Mouse (Mus musculus) neural tube, embryonic 14.5 days (tissue): ENCODE data around the gene Cox6a2. TPM values are rescaled to one million over a fixed set of nuclear protein-coding genes. Genes with fewer than 3 reads are reported as not detected.

Experiments
- ATAC-seq: fragments of 200-750 bp; cut with Nextera tagmentation; 2 replicates; pipeline ENCODE4 v1.8.0; 2017; ENCODE audit warnings: low read depth, mild to moderate bottlenecking, moderate TSS enrichment, moderate library complexity
- H3K27ac ChIP-seq: fragments of 300-500 bp; sonication (generic); 2 replicates; pipeline ENCODE4 v1.5.1; 2014; ENCODE audit warnings: low read depth, mild to moderate bottlenecking, control low read depth, low read length, moderate library complexity, mixed read lengths
- H3K27me3 ChIP-seq: fragments of 300-500 bp; sonication (generic); 2 replicates; pipeline ENCODE4 v1.6.1; 2014; ENCODE audit warnings: low read length; ENCODE audit not compliant: control insufficient read depth, insufficient read depth
- H3K36me3 ChIP-seq: fragments of 300-500 bp; sonication (generic); 2 replicates; pipeline ENCODE4 v1.6.1; 2014; ENCODE audit warnings: low read length, mixed read lengths; ENCODE audit not compliant: control insufficient read depth, insufficient read depth
- H3K4me1 ChIP-seq: fragments of 300-500 bp; sonication (generic); 2 replicates; pipeline ENCODE4 v1.6.1; 2014; ENCODE audit warnings: low read length; ENCODE audit not compliant: control insufficient read depth, insufficient read depth
- H3K4me2 ChIP-seq: fragments of 300-500 bp; sonication (generic); 2 replicates; pipeline ENCODE4 v1.6.1; 2014; ENCODE audit warnings: mild to moderate bottlenecking, low read depth, low read length, control low read depth
- H3K4me3 ChIP-seq: fragments of 300-500 bp; sonication (generic); 2 replicates; pipeline ENCODE4 v1.5.1; 2014; ENCODE audit warnings: low read depth, low read length, control low read depth, mixed read lengths
- H3K9ac ChIP-seq: fragments of 300-500 bp; sonication (generic); replicated peaks from 2 replicates; pipeline ENCODE4 v1.6.1; 2014; ENCODE audit warnings: low read depth, mild to moderate bottlenecking, control low read depth, low read length, mixed read lengths
- H3K9me3 ChIP-seq: fragments of 300-500 bp; sonication (generic); 2 replicates; pipeline ENCODE4 v1.6.1; 2016; ENCODE audit warnings: low read length; ENCODE audit not compliant: control insufficient read depth
- WGBS: fragments of 180-500 bp; shearing (Covaris S2); extraction: QIAGEN DNeasy Blood & Tissue Kit; methylation state at CpG from one replicate; pipeline ENCODE4 v1.1.7; 2014; 5-methylcytosine and 5-hydroxymethylcytosine counted together
- polyA plus RNA-seq: library from polyadenylated mRNA; unstranded; fragments of >200 nt; fragmentation: Nextera tagmentation; extraction: Ambion mirVana; gene quantifications from 2 replicates; pipeline ENCODE4 v1.2.1, GENCODE M21; 2014

Gene Cox6a2
- polyA plus RNA-seq, 1 experiment from 2014 or later, result 0.86 TPM

- peak overlapping the region; percentile 95 for H3K27ac ChIP-seq
- no peaks in the 10 kb centered on the region for H3K27me3 ChIP-seq
- H3K9ac ChIP-seq, result peak overlapping the region; percentile 39
- peak overlapping the region; percentile 87 for H3K4me2 ChIP-seq
- peaks cover 9% of the 10 kb centered on the region; the same call in 1 of the 2 replicates for H3K4me1 ChIP-seq
- under 1% methylated on average over 25 of the region's 25 CpGs for WGBS
- no peaks in the 10 kb centered on the region for H3K9me3 ChIP-seq
- peaks cover 10% of the 10 kb centered on the region; the same call in 1 of the 2 replicates for H3K36me3 ChIP-seq
- no peak for ATAC-seq
- peak overlapping the region; percentile 63 for H3K4me3 ChIP-seq
Measured at GRCm38 (mm10) chr7:128237593-128237926, 31.4 kb upstream of the Cox6a2 start.

- WGBS, result 27% methylated on average over 37 of the region's 37 CpGs
- ATAC-seq, result peak; percentile 29
- H3K36me3 ChIP-seq, result peaks cover 5% of the 10 kb centered on the region; the same call in 1 of the 2 replicates
- no peaks in the 10 kb centered on the region for H3K27me3 ChIP-seq
- H3K9me3 ChIP-seq, result no peaks in the 10 kb centered on the region
- peak within 1 kb of the TSS; percentile 55 for H3K9ac ChIP-seq
- H3K4me1 ChIP-seq, result peaks cover 9% of the 10 kb centered on the region; the same call in 1 of the 2 replicates
- H3K27ac ChIP-seq, result peak within 1 kb of the TSS; percentile 95
- peak within 1 kb of the TSS; percentile 87 for H3K4me2 ChIP-seq
- peak within 1 kb of the TSS; percentile 63 for H3K4me3 ChIP-seq
Measured at GRCm38 (mm10) chr7:128236856-128237592, 30.8 kb upstream of the Cox6a2 start, which contains the start of gene Armc5. TSS of gene Armc5 (plus strand) at chr7:128237342.

- H3K9ac ChIP-seq, result peak overlapping the region; percentile 39; the same call in 1 of the 2 replicates
- peaks cover 9% of the 10 kb centered on the region; the same call in 1 of the 2 replicates for H3K4me1 ChIP-seq
- no peak overlapping the region; the same call in 1 of the 2 replicates for H3K4me2 ChIP-seq
- H3K27ac ChIP-seq, result peak overlapping the region; percentile 95; the same call in 1 of the 2 replicates
- no peaks in the 10 kb centered on the region for H3K9me3 ChIP-seq
- H3K36me3 ChIP-seq, result peaks cover 4% of the 10 kb centered on the region; the same call in 1 of the 2 replicates
- H3K27me3 ChIP-seq, result no peaks in the 10 kb centered on the region
- WGBS, result 96% methylated on average over 13 of the region's 13 CpGs
- H3K4me3 ChIP-seq, result peak overlapping the region; percentile 63; the same call in 1 of the 2 replicates
- ATAC-seq, result no peak
Measured at GRCm38 (mm10) chr7:128236426-128236825, 30.2 kb upstream of the Cox6a2 start.

- 96% methylated on average over 1 of the region's 1 CpGs for WGBS
- Histone ChIP-seq H3K9ac (no peak overlapping the region), H3K4me2 (no peak overlapping the region)
Measured at GRCm38 (mm10) chr7:128235481-128235880, 29.3 kb upstream of the Cox6a2 start.

GRCm38 (mm10) chr7:128234796-128235195 lies 28.6 kb upstream of the Cox6a2 start:
- Histone ChIP-seq H3K4me1 (peaks cover 9% of the 10 kb centered on the region; the same call in 1 of the 2 replicates), H3K36me3 (no peaks in the 10 kb centered on the region), H3K9me3 (no peaks in the 10 kb centered on the region), H3K27ac (no peak overlapping the region), H3K9ac (no peak overlapping the region), H3K4me3 (no peak overlapping the region), H3K4me2 (no peak overlapping the region), H3K27me3 (no peaks in the 10 kb centered on the region)
- 83% methylated on average over 2 of the region's 2 CpGs for WGBS
- no peak for ATAC-seq

More at GRCm38 (mm10) chr7:128235481-128235880, 29.3 kb upstream of the Cox6a2 start:
- no peak for ATAC-seq
- H3K9me3 ChIP-seq, result no peaks in the 10 kb centered on the region
- no peaks in the 10 kb centered on the region for H3K27me3 ChIP-seq
- no peak overlapping the region for H3K27ac ChIP-seq
- H3K4me3 ChIP-seq, result no peak overlapping the region
- H3K36me3 ChIP-seq, result peaks cover 4% of the 10 kb centered on the region; the same call in 1 of the 2 replicates
- peaks cover 9% of the 10 kb centered on the region; the same call in 1 of the 2 replicates for H3K4me1 ChIP-seq

GRCm38 (mm10) chr7:128231741-128232140 lies 25.6 kb upstream of the Cox6a2 start:
- H3K27ac ChIP-seq, result no peak overlapping the region
- ATAC-seq, result no peak
- no peaks in the 10 kb centered on the region for H3K27me3 ChIP-seq
- WGBS, result 50% methylated on average over 8 of the region's 8 CpGs
- no peak overlapping the region for H3K4me3 ChIP-seq
- no peaks in the 10 kb centered on the region for H3K9me3 ChIP-seq
- H3K36me3 ChIP-seq, result no peaks in the 10 kb centered on the region
- H3K9ac ChIP-seq, result no peak overlapping the region
- no peak overlapping the region for H3K4me2 ChIP-seq
- peaks cover 2% of the 10 kb centered on the region; the same call in 1 of the 2 replicates for H3K4me1 ChIP-seq

GRCm38 (mm10) chr7:128220936-128221335 lies 14.7 kb upstream of the Cox6a2 start:
- no peaks in the 10 kb centered on the region for H3K4me1 ChIP-seq
- no peaks in the 10 kb centered on the region for H3K27me3 ChIP-seq
- H3K27ac ChIP-seq, result no peak overlapping the region
- no peak overlapping the region for H3K4me3 ChIP-seq
- no peak for ATAC-seq
- no peaks in the 10 kb centered on the region for H3K9me3 ChIP-seq
- no peak overlapping the region for H3K4me2 ChIP-seq
- 90% methylated on average over 3 of the region's 3 CpGs for WGBS
- H3K9ac ChIP-seq, result no peak overlapping the region
- no peaks in the 10 kb centered on the region for H3K36me3 ChIP-seq

- H3K9ac ChIP-seq, result no peak overlapping the region
- 87% methylated on average over 4 of the region's 4 CpGs for WGBS
- no peak for ATAC-seq
- H3K4me2 ChIP-seq, result no peak overlapping the region
- H3K27me3 ChIP-seq, result no peaks in the 10 kb centered on the region
- no peak overlapping the region for H3K4me3 ChIP-seq
- H3K9me3 ChIP-seq, result no peaks in the 10 kb centered on the region
- no peaks in the 10 kb centered on the region for H3K36me3 ChIP-seq
- no peak overlapping the region for H3K27ac ChIP-seq
- H3K4me1 ChIP-seq, result no peaks in the 10 kb centered on the region
Measured at GRCm38 (mm10) chr7:128219952-128220351, 13.8 kb upstream of the Cox6a2 start.

- Histone ChIP-seq H3K9me3 (no peaks in the 10 kb centered on the region), H3K27ac (no peak overlapping the region), H3K4me1 (no peaks in the 10 kb centered on the region), H3K36me3 (no peaks in the 10 kb centered on the region), H3K27me3 (no peaks in the 10 kb centered on the region), H3K9ac (no peak overlapping the region), H3K4me3 (no peak overlapping the region), H3K4me2 (no peak overlapping the region)
- ATAC-seq, result no peak
- 64% methylated on average over 3 of the region's 3 CpGs for WGBS
Measured at GRCm38 (mm10) chr7:128209826-128210225, 3.6 kb upstream of the Cox6a2 start.
